In the genomic region with DNA sequence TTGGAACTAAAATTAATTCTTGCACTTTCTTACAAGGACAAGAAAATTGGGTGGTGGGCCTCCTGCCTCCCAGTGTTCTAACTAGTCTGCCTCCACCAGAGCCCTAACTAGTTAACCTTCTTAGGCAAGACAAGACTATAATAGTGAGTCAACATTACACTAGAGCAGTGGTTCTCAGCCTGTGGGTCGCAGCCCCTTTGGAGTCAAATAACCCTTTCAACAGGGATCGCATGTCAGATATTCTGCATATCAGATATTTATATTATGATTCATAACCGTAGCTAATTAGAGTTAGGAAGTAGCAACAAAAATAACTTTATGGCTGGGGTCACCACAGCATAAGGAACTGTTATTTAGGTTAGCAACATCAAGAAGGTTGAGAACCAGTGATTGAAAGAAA, we compare ENCODE assay signal across 18 mouse cellular contexts.
A peak's percentile ranks its signal among the peaks of the same experiment; 100 is the strongest.
DNase-seq lines count a peak whose midpoint lies in the region; TF ChIP-seq lines count a peak whose summit lies in the region.
"Had no signal": no experiment of that assay in that cellular context is flagged by ENCODE, and none has a peak within 500 bp of the region (broad histone marks: within the 10 kb centered on the region; RNA-seq: fewer than 3 reads in every experiment).

No protein-coding gene starts in this region.

- no peaks in the 10 kb centered on the region for H3K79me2 ChIP-seq in myocyte (ENCODE audit: control insufficient read depth, insufficient read depth)

- H3K36me3 ChIP-seq in myocyte (ENCODE audit: control insufficient read depth, insufficient read depth): no peaks in the 10 kb centered on the region
- H3K36me3 ChIP-seq: embryonic facial prominence, embryonic 13.5 days; embryonic facial prominence, embryonic 15.5 days; forebrain, embryonic 15.5 days had no signal

- H3K27me3 ChIP-seq in myocyte (ENCODE audit: control insufficient read depth, insufficient read depth, insufficient read length): no peaks in the 10 kb centered on the region
- H3K27me3 ChIP-seq: embryonic facial prominence, embryonic 13.5 days; embryonic facial prominence, embryonic 15.5 days; forebrain, embryonic 13.5 days; forebrain, embryonic 15.5 days had no signal

- intact Hi-C loops in heart, postnatal 10 days (cut with DNase I): no loop called here

- peak overlapping the region; percentile 46 for H3K4me2 ChIP-seq in myocyte (ENCODE audit: low read depth)
- H3K4me2 ChIP-seq: embryonic facial prominence, embryonic 13.5 days; embryonic facial prominence, embryonic 15.5 days; forebrain, embryonic 13.5 days; forebrain, embryonic 15.5 days had no signal

- H3K4me3 ChIP-seq in myocyte: no peak overlapping the region
- H3K4me3 ChIP-seq: embryonic facial prominence, embryonic 13.5 days; embryonic facial prominence, embryonic 15.5 days; forebrain, embryonic 13.5 days; forebrain, embryonic 15.5 days had no signal

- TF ChIP-seq POLR2A in myocyte (IDR thresholded peaks at IDR 0.05; ENCODE audit: insufficient read length, low read depth): no peak

- peak; percentile 80 for DNase-seq in heart, adult 11 months
- DNase-seq in heart, postnatal 10 days: no peak
- peak; percentile 57 for DNase-seq in 3T3-L1 (ENCODE audit: low read depth, low spot score)
- no peak for DNase-seq in urinary bladder, postnatal 14 days (ENCODE audit: low spot score)
- DNase-seq: adrenal gland, adult 2 months; adrenal gland, postnatal 10 days; adrenal gland, postnatal 25 days; cerebellum, adult 11 months; cerebellum, adult 2 months; cerebellum, adult 9-10 months; cerebellum, postnatal 10 days; cerebellum, postnatal 25 days; forebrain, postnatal 0 days had no signal

- H3ac ChIP-seq in myocyte (ENCODE audit: control insufficient read depth, insufficient read length): no peak overlapping the region

TF ChIP-seq in myocyte, 11 proteins besides CTCF, POLR2A, EP300 and RAD21:
- no peak for TF ChIP-seq USF1 (IDR thresholded peaks at IDR 0.05; ENCODE audit: low read depth)
- TF ChIP-seq TCF12 (IDR thresholded peaks at IDR 0.05; ENCODE audit: insufficient read depth, poor library complexity, severe bottlenecking): no peak
- no peak for TF ChIP-seq SRF (IDR thresholded peaks at IDR 0.05; ENCODE audit: control insufficient read depth, insufficient read length, low read depth)
- no peak for TF ChIP-seq TCF3 (IDR thresholded peaks at IDR 0.05; ENCODE audit: insufficient read length, low read depth)
- TF ChIP-seq MYOD1 (IDR thresholded peaks at IDR 0.05; ENCODE audit: control insufficient read depth in 1 of 3, insufficient read length in 2 of 3, low read depth in 2 of 3): no peak
- TF ChIP-seq MYOG (IDR thresholded peaks at IDR 0.05; ENCODE audit: control insufficient read depth in 1 of 3, insufficient read depth in 1 of 3, insufficient read length in 2 of 3, low read depth in 2 of 3): no peak
- TF ChIP-seq CEBPB (IDR thresholded peaks at IDR 0.05; ENCODE audit: insufficient read depth, poor library complexity, severe bottlenecking): no peak
- no peak for TF ChIP-seq E2F4 (IDR thresholded peaks at IDR 0.05; ENCODE audit: insufficient read depth)
- no peak for TF ChIP-seq MAX (IDR thresholded peaks at IDR 0.05; ENCODE audit: low read depth)
- no peak for TF ChIP-seq REST (IDR thresholded peaks at IDR 0.05; ENCODE audit: insufficient read depth, insufficient read length)
- no peak for TF ChIP-seq POLR2AphosphoS2 (IDR thresholded peaks at IDR 0.05; ENCODE audit: insufficient read length, low read depth)

Comparison
In these comparisons a context has a peak if more than half of its experiments do, and no peak if none do; other contexts are left out.
1. DNase-seq: peak in heart, adult 11 months (single experiment) and 3T3-L1 (single experiment); none in heart, postnatal 10 days (0 of 2) and urinary bladder, postnatal 14 days (single experiment).